Mouse (Mus musculus) kidney, embryonic 15.5 days (tissue): ENCODE measurements around the gene Gm28374. TPM values are rescaled to one million over a fixed set of nuclear protein-coding genes. Genes with fewer than 3 reads are reported as not detected.
"Not testable (repeated sequence)": the region's sequence is repeated elsewhere in the genome, so short reads cannot be mapped to it uniquely, and the experiment has no call there.

Experiments
- ATAC-seq: fragments of 200-750 bp; cut with Nextera tagmentation; replicated peaks from 2 replicates; pipeline ENCODE4 v1.8.0; 2017; ENCODE audit warnings: moderate TSS enrichment; ENCODE audit not compliant: low FRiP score
- H3K27ac ChIP-seq: fragments of 300-500 bp; sonication (generic); 2 replicates; pipeline ENCODE4 v1.5.1; 2015; ENCODE audit warnings: mild to moderate bottlenecking, inconsistent platforms
- H3K27me3 ChIP-seq: fragments of 300-500 bp; sonication (generic); 2 replicates; pipeline ENCODE4 v1.6.1; 2015; ENCODE audit warnings: inconsistent platforms
- H3K36me3 ChIP-seq: fragments of 300-500 bp; sonication (generic); 2 replicates; pipeline ENCODE4 v1.6.1; 2015; ENCODE audit warnings: inconsistent platforms
- H3K4me1 ChIP-seq: fragments of 300-500 bp; sonication (generic); 2 replicates; pipeline ENCODE4 v1.6.1; 2015; ENCODE audit warnings: inconsistent platforms
- H3K4me2 ChIP-seq: fragments of 300-500 bp; sonication (generic); 2 replicates; pipeline ENCODE4 v1.6.1; 2015; ENCODE audit warnings: moderate library complexity, mild to moderate bottlenecking, inconsistent platforms
- H3K4me3 ChIP-seq: fragments of 300-500 bp; sonication (generic); replicated peaks from 2 replicates; pipeline ENCODE4 v1.5.1; 2015; ENCODE audit warnings: mild to moderate bottlenecking, inconsistent platforms
- H3K9ac ChIP-seq: fragments of 300-500 bp; sonication (generic); 2 replicates; pipeline ENCODE4 v1.6.1; 2015; ENCODE audit warnings: mild to moderate bottlenecking, inconsistent platforms
- H3K9me3 ChIP-seq: fragments of 300-500 bp; sonication (generic); replicated peaks from 2 replicates; pipeline ENCODE4 v1.6.1; 2016; ENCODE audit warnings: inconsistent platforms
- WGBS: fragments of 180-500 bp; shearing (Covaris S2); methylation state at CpG from one replicate; pipeline ENCODE4 v1.1.7; 2015; ENCODE audit warnings: mixed read lengths; 5-methylcytosine and 5-hydroxymethylcytosine counted together
- polyA plus RNA-seq: library from polyadenylated mRNA; unstranded; fragments of >200 nt; fragmentation: Nextera tagmentation; extraction: Ambion mirVana; gene quantifications from 2 replicates; pipeline ENCODE4 v1.2.1, GENCODE M21; 2015

The Gm28374 gene
- 1.6 and 2.0 TPM in 2 replicates for polyA plus RNA-seq

GRCm38 (mm10) chr19:6082156-6082555, at the start of gene Gm28374:
Gene Gm28374 (minus strand): TSS chr19:6082256.
- H3K27ac ChIP-seq, result no peak within 1 kb of the TSS
- no peaks in the 10 kb centered on the region for H3K27me3 ChIP-seq
- no peak within 1 kb of the TSS for H3K9ac ChIP-seq
- ATAC-seq, result no peak
- H3K4me2 ChIP-seq, result no peak within 1 kb of the TSS
- WGBS, result 90% methylated on average over 9 of the region's 9 CpGs
- H3K9me3 ChIP-seq, result no peaks in the 10 kb centered on the region
- H3K4me3 ChIP-seq, result peak within 1 kb of the TSS; percentile 64; the same call in 1 of the 2 replicates
- H3K4me1 ChIP-seq, result peaks cover 32% of the 10 kb centered on the region
- H3K36me3 ChIP-seq, result peaks cover 53% of the 10 kb centered on the region

DNA sequence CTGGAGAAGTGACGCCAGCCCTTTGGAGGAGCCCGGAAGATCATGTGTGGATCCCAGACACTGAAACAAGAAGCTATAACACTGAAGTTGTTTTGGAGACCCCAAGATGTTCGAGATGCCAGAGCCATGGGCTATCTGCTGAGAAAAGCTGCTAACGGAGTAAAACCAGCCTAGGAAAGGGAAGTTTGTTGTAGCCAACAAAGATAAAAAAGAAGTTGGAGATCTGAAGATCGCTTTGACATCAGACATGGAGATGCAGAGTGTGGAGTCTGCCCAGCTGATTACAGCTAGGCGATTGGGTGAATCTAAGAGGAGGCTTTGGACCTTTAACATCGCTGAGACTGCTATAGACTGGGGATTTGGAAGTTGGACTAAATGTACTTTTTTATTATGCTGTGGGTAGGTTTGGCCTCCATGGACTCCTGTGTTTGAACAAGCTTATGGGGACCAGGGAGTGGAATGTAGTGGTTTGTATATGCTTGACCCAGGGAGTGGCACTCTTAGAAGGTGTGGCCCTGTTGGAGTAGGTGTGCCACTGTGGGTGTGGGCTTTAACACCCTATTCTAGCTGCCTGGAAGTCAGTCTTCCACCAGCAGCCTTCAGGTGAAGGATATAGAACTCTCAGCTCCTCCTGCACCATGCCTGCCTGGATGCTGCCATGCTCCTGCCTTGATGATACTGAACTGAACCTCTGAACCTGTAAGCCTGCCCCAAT, 48.5 kb upstream of the Gm28374 start:
- H3K4me2 ChIP-seq, H3K27me3 ChIP-seq, H3K9ac ChIP-seq, H3K9me3 ChIP-seq, ATAC-seq, H3K4me3 ChIP-seq, H3K27ac ChIP-seq: not testable (repeated sequence)
- WGBS, result 82% methylated on average over 7 of the region's 7 CpGs
- peaks cover 17% of the 10 kb centered on the region for H3K36me3 ChIP-seq
- peaks cover 13% of the 10 kb centered on the region for H3K4me1 ChIP-seq

GRCm38 (mm10) chr19:6127760-6128341, 45.8 kb upstream of the Gm28374 start, which contains the start of gene Snx15:
Gene Snx15 (minus strand): TSS chr19:6128304.
- Histone ChIP-seq H3K27ac (peak within 1 kb of the TSS; percentile 97), H3K9me3 (no peaks in the 10 kb centered on the region), H3K4me3 (peak within 1 kb of the TSS; percentile 65), H3K4me2 (peak within 1 kb of the TSS; percentile 73), H3K4me1 (peaks cover 11% of the 10 kb centered on the region), H3K36me3 (no peaks in the 10 kb centered on the region), H3K9ac (peak within 1 kb of the TSS; percentile 66), H3K27me3 (no peaks in the 10 kb centered on the region)
- ATAC-seq, result peak; percentile 95
- under 1% methylated on average over 32 of the region's 32 CpGs for WGBS

DNA sequence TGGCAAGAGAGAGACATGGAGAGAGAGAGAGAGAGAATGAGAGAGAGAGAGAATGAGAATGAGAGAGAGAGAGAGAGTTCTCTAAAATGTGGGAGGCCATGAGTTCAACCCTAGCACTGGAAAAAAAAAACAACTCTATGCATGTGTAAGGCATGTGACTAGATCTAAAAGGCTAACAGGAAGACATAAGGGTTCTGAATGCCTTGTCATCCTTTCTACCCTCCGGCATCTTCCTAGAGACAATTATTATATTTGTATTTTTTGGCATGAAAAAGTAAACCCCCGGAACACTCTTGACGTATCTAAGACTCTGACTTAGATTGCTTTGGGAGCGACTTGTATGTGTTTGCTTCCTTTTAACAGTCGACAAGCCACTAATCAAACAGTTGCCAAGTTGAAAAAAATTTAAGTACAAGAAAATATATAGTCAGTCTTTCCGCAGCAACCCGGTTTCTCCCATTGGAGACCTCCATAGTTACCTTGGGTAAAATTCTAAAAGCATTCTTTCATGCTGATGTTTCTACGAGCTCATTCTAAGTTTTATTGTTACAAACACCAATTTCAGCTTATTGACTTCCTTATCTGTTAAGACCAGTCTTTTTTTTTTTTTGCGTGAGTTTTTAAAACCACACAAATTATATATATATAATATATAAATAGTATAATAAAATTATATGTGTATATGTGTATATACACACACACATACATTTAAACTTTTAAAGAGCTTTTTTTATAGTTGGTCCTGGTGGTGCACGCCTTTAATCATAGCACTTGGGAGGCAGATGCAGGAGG, 44.9 kb upstream of the Gm28374 start:
- 62% methylated on average over 10 of the region's 10 CpGs for WGBS
- Histone ChIP-seq H3K4me1 (peaks cover 11% of the 10 kb centered on the region), H3K4me2 (peak overlapping the region; percentile 73), H3K9me3 (no peaks in the 10 kb centered on the region), H3K4me3 (peak overlapping the region; percentile 65), H3K36me3 (no peaks in the 10 kb centered on the region; the same call in 1 of the 2 replicates), H3K9ac (peak overlapping the region; percentile 66; the same call in 1 of the 2 replicates), H3K27ac (peak overlapping the region; percentile 97), H3K27me3 (no peaks in the 10 kb centered on the region)
- no peak for ATAC-seq

DNA sequence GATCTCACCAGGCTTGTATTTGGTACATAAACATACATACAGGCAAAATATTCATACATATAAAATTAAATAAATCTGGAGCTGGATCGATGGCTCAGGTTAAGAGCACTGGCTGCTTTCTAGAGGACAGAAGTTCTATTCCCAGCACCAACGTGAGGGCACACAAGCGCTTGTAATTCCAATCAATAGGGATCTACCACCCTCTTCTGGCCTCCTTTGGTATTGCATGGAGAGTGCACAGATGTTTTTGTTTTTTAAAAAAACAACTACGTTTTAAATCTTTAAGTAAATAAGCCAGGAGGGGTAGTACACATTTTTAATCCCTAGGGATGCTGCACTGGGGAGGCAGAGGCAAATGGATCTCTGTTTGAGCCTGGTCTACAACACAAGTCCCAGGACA, 44.2 kb upstream of the Gm28374 start:
- no peak overlapping the region for H3K27ac ChIP-seq
- no peak for ATAC-seq
- peaks cover 15% of the 10 kb centered on the region for H3K4me1 ChIP-seq
- no peak overlapping the region for H3K4me2 ChIP-seq
- no peaks in the 10 kb centered on the region for H3K9me3 ChIP-seq
- H3K9ac ChIP-seq, result no peak overlapping the region
- H3K27me3 ChIP-seq, result no peaks in the 10 kb centered on the region
- H3K4me3 ChIP-seq, result no peak overlapping the region
- H3K36me3 ChIP-seq, result no peaks in the 10 kb centered on the region; the same call in 1 of the 2 replicates
- 28% methylated on average over 4 of the region's 4 CpGs for WGBS

GRCm38 (mm10) chr19:6124898-6125297, 42.8 kb upstream of the Gm28374 start:
- Histone ChIP-seq H3K4me3 (no peak overlapping the region), H3K27ac (no peak overlapping the region), H3K9ac (no peak overlapping the region), H3K4me2 (no peak overlapping the region), H3K4me1 (peaks cover 15% of the 10 kb centered on the region), H3K36me3 (peaks cover 7% of the 10 kb centered on the region; the same call in 1 of the 2 replicates), H3K27me3 (no peaks in the 10 kb centered on the region), H3K9me3 (no peaks in the 10 kb centered on the region)
- 76% methylated on average over 2 of the region's 2 CpGs for WGBS
- ATAC-seq, result no peak

DNA sequence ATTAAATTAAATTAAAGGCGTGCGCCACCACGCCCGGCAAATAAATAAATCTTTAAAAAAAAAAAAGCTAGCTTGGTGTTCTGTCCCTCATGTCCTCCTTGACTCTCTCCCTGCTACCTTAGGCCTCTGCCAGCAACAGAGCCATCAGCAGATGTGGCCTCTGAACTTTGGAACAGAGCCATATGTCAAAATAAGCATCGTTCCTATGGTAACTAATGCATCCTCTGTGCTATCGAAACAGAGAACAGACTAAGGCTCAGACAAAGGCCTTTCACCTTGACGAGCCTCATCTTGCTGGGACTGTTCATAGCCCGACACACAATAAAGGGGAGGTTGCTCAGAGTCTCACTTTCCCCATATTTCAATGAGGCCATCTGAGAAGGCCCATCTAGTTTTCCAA, 41.3 kb upstream of the Gm28374 start:
- Histone ChIP-seq H3K9me3 (no peaks in the 10 kb centered on the region), H3K4me1 (peaks cover 19% of the 10 kb centered on the region), H3K27me3 (no peaks in the 10 kb centered on the region), H3K36me3 (peaks cover 7% of the 10 kb centered on the region; the same call in 1 of the 2 replicates), H3K9ac (no peak overlapping the region), H3K4me2 (no peak overlapping the region), H3K4me3 (no peak overlapping the region), H3K27ac (no peak overlapping the region)
- no peak for ATAC-seq
- WGBS, result 71% methylated on average over 8 of the region's 8 CpGs

GRCm38 (mm10) chr19:6121761-6122160, 39.7 kb upstream of the Gm28374 start:
- Histone ChIP-seq H3K4me1 (peaks cover 24% of the 10 kb centered on the region), H3K9me3 (no peaks in the 10 kb centered on the region), H3K27ac (no peak overlapping the region), H3K4me2 (peak overlapping the region; percentile 31), H3K4me3 (no peak overlapping the region), H3K36me3 (peaks cover 9% of the 10 kb centered on the region; the same call in 1 of the 2 replicates), H3K9ac (no peak overlapping the region), H3K27me3 (no peaks in the 10 kb centered on the region)
- no peak for ATAC-seq
- WGBS, result 24% methylated on average over 19 of the region's 19 CpGs

DNA sequence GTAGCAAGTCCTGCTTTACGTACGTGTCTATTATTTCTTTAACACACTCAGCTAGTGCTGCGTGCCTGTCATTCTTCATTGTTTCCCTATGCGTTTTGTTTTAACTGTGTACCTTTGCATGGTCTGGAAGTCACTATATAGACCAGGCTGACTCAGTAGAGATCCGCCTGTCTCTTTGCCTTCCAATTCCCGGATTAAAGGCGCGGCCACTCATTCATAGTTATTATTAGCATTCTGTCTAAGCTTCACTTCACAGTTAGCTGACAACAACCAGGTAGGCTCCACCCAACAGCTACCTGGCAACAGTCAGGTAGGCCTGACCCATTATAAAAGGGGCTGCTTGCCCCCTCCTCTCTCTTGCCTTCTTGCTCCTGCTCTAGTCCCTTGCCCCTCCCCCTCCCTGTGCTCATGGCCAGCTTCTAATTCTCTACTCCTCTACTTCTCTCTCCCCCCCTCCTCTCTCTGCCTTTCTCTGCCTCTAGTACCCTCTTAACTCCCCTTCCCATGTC, 36.7 kb upstream of the Gm28374 start:
- peak overlapping the region; percentile 74 for H3K4me2 ChIP-seq
- H3K4me3 ChIP-seq, result peak overlapping the region; percentile 67
- WGBS, result 2% methylated on average over 8 of the region's 8 CpGs
- H3K9ac ChIP-seq, result peak overlapping the region; percentile 76
- H3K27me3 ChIP-seq, result no peaks in the 10 kb centered on the region
- H3K4me1 ChIP-seq, result peaks cover 26% of the 10 kb centered on the region
- H3K27ac ChIP-seq, result peak overlapping the region; percentile 99
- peak; percentile 24 for ATAC-seq
- H3K36me3 ChIP-seq, result peaks cover 39% of the 10 kb centered on the region
- H3K9me3 ChIP-seq, result no peaks in the 10 kb centered on the region

GRCm38 (mm10) chr19:6117986-6118676, 36.1 kb upstream of the Gm28374 start, which contains the start of gene Sac3d1:
Gene Sac3d1 (minus strand): TSS chr19:6118650.
- peak within 1 kb of the TSS; percentile 67 for H3K4me3 ChIP-seq
- H3K27ac ChIP-seq, result peak within 1 kb of the TSS; percentile 99
- peaks cover 42% of the 10 kb centered on the region for H3K36me3 ChIP-seq
- no peaks in the 10 kb centered on the region for H3K9me3 ChIP-seq
- H3K4me2 ChIP-seq, result peak within 1 kb of the TSS; percentile 74
- H3K27me3 ChIP-seq, result no peaks in the 10 kb centered on the region
- H3K4me1 ChIP-seq, result peaks cover 26% of the 10 kb centered on the region
- ATAC-seq, result peak; percentile 85
- under 1% methylated on average over 77 of the region's 77 CpGs for WGBS
- H3K9ac ChIP-seq, result peak within 1 kb of the TSS; percentile 76

GRCm38 (mm10) chr19:6117346-6117985, 35.4 kb upstream of the Gm28374 start:
- ATAC-seq, result no peak
- Histone ChIP-seq H3K9me3 (no peaks in the 10 kb centered on the region), H3K27ac (peak overlapping the region; percentile 99), H3K4me3 (peak overlapping the region; percentile 67), H3K9ac (peak overlapping the region; percentile 76), H3K4me1 (peaks cover 26% of the 10 kb centered on the region), H3K36me3 (peaks cover 48% of the 10 kb centered on the region), H3K27me3 (no peaks in the 10 kb centered on the region), H3K4me2 (peak overlapping the region; percentile 74)
- 5% methylated on average over 32 of the region's 32 CpGs for WGBS
